Mouse (Mus musculus): ENCODE results near the gene Anp32a. TPM values are rescaled to one million over a fixed set of nuclear protein-coding genes. Genes with fewer than 3 reads are reported as not detected.

Anp32a gene
- polyA plus RNA-seq, 1 experiment, result 171 TPM

- no peak for DNase-seq (ENCODE audit: low spot score)
Measured at GRCm38 (mm10) chr9:62406423-62407013, 65.4 kb downstream of the Anp32a start.

DNA sequence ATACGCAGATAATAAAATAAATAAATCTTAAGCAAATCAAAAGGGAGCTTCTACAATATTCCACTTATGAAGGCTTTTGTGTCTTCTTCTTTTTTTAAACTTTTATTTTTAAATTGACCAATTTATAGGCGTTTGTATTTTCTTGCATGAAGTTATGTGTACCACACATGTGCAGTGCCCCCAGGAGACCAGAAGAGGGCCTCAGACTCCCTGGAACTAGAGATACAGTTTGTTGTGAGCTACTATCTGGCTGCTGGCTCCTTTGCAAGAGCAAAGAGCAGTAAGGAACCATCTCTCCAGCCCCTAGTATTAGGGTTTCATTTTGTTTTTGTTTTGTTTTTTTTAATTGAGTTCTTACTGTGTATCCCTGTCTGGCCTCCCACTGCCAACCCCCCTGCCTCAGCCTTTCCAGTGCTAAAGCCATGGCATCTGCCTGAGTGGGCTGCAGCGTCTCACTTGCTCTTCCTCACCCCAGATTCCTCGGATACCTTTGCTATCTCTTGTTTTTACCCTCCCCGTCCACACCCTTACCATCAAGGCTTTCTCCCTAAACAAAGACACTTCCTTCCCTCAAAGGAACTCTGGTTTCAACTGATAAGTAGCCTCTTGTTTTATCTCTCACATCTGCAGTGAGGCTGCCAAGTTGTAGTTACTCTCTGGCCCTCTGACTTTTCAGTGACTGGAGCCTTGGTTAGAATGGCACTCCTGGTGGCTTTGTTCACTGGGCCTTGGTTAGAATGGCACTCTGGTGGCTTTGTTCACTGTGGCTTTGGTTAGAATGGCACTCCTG lies 66.5 kb downstream of the Anp32a start:
- no peak for DNase-seq (ENCODE audit: low spot score)

- no peak for DNase-seq (ENCODE audit: low spot score)
Measured at GRCm38 (mm10) chr9:62418742-62419141, 77.6 kb downstream of the Anp32a start.

DNA sequence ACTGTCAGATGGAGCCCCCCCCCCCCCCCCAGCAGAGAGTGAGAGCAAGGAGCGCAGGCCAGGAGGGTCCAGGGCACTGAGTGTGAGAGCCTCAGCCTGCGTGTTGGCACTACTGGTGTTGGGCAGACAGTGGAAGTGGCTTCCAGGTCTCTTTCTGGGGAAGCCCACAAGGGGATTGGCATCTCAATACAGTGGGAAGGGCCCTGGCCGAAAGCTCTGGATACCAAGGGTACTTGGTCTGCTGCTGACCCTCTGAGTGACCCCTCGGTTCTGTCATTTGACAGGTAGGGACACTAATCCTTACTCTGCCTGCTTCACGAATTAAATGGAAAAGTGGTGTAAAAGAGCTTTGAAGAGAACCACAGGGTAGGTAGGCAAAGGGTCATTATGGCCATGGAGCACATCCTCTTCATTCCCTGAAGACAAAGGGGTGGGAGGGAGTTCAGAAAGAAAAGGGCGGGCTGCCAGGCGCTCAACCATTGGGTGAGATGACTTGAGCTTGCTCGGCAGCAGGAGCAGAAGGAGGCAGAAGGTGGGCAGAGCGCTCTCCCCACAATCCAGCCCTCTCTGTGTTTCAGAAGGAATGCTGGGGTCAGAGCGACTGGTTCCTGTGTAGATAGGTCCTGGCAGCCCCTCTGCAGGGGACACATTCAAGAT lies 79.3 kb downstream of the Anp32a start:
- DNase-seq (ENCODE audit: low spot score), result no peak

DNA sequence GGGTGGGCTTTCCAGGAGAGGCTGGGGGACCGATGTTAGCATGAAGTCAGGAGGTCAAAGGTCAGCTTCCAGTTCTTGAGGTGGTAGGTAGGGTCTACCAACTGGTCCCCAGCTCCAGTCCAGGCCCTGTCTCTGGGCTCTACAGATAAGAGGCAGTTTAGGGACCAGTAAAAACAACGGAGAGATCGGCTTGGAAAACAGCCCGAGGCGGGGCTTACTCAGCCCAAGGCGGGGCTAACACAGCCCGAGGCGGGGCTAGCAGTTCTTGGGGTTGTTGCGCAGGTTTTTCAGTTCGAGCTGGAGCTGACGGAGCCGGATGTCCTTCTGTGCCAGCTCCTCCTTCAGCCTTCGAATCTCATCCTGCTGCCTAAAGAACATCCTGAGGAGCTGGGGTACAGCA lies 79.9 kb downstream of the Anp32a start:
- peak; percentile 76 for DNase-seq (ENCODE audit: low spot score)

GRCm38 (mm10) chr9:62421911-62422310 lies 80.8 kb downstream of the Anp32a start:
- no peak for DNase-seq (ENCODE audit: low spot score)

DNA sequence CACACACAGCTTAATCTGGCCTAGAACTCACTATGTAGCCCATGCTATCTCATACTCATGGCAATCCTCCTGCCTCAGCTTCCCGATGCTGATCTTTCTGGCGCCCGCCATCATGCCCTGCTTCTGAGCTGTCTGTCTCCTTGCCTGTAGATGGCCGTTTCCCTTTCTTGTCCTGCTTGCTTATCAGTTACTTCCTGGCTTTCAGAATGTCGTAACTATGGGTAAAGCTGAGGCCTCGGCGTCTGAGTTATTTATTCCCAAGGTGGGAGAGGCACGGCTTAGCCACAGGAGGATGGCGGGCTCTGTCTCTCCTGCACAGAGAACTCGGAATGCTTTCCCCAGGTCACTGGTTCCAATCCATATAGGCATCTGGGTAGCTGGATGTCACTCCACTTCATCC lies 81.8 kb downstream of the Anp32a start:
- no peak for DNase-seq (ENCODE audit: low spot score)

DNA sequence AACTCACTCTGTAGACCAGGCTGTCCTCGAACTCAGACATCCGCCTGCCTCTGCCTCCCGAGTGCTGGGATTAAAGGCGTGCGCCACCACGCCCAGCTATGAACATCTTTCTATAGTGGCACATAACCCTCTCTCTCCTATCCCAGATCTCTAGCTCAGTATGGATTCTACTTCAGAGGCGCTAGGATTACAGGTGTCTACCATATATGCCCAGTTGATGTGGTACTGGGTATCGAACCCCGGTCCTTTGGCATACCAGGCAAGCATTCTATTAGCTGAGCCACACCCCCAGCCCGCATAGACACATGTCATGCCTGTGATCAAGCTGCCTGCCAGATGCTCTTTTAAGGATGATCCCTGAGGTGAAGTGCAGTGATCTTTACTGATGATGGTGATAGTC lies 82.8 kb downstream of the Anp32a start:
- no peak for DNase-seq (ENCODE audit: low spot score)

GRCm38 (mm10) chr9:62425265-62425664 lies 84.2 kb downstream of the Anp32a start:
- DNase-seq (ENCODE audit: low spot score), result no peak

DNA sequence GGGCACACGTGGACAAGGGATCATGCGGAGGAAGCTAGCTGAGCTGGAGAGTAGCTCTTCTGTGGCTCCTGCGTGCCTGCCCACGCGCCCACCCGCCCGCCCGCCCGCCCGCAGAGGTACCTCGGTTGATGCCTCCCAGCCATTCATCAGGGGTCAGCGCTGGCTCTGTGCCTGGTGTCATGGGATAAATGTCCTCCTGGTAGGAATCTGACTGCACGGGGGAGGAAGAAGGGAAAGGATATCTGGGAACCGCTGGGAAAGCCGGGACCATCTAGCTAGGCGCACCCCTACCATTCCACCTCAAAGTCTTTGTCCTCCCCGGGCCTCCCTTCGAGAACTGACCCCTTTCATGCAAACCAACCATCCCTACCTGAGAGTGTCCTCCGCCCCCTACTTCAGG lies 84.9 kb downstream of the Anp32a start:
- DNase-seq (ENCODE audit: low spot score), result no peak

GRCm38 (mm10) chr9:62426531-62426930 lies 85.4 kb downstream of the Anp32a start:
- no peak for DNase-seq (ENCODE audit: low spot score)

DNA sequence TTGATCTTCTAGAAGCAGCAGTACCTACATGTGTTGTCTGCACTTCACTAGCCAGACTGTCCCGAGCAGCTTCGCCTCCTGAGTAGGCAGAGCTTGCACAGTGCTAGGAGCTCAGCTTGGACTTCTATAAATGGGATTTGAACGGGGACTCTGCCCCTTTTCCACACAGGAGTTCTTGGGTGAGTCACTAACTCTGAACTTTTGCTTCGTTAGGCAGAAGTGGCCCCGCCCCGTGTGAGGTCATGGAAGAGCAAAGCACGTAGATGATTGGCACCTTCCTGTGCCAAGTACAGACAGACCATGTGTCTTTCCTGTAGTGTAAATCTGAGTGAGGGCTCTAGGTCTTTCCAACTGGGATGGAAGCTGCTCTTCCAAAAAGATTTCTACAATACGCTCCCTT lies 85.9 kb downstream of the Anp32a start:
- DNase-seq (ENCODE audit: low spot score), result no peak

Other genes starting within 250 kb of the Anp32a start
- 11.1 and 12.6 TPM in 2 replicates for gene Glce, start 218.6 kb upstream of the Anp32a start, polyA plus RNA-seq (2012; rRNA removed)
- gene Spesp1, start 59.1 kb upstream of the Anp32a start, polyA plus RNA-seq (2012; rRNA removed), result not detected in 2 replicates
- 4.9 and 7.9 TPM in 2 replicates for gene Coro2b, start 195.8 kb downstream of the Anp32a start, polyA plus RNA-seq (2012; rRNA removed)

All from urinary bladder, adult 2 months (tissue).